Mouse (Mus musculus) cerebellum, adult 9-11 months (tissue): Measurements from ENCODE around the gene Nt5dc1.
"Not testable (repeated sequence)": the region's sequence is repeated elsewhere in the genome, so short reads cannot be mapped to it uniquely, and the experiment has no call there.

ENCODE experiments used
- DNase-seq: peaks from one replicate; pipeline ENCODE4 v3.0.0; 2022

The Nt5dc1 gene

DNA sequence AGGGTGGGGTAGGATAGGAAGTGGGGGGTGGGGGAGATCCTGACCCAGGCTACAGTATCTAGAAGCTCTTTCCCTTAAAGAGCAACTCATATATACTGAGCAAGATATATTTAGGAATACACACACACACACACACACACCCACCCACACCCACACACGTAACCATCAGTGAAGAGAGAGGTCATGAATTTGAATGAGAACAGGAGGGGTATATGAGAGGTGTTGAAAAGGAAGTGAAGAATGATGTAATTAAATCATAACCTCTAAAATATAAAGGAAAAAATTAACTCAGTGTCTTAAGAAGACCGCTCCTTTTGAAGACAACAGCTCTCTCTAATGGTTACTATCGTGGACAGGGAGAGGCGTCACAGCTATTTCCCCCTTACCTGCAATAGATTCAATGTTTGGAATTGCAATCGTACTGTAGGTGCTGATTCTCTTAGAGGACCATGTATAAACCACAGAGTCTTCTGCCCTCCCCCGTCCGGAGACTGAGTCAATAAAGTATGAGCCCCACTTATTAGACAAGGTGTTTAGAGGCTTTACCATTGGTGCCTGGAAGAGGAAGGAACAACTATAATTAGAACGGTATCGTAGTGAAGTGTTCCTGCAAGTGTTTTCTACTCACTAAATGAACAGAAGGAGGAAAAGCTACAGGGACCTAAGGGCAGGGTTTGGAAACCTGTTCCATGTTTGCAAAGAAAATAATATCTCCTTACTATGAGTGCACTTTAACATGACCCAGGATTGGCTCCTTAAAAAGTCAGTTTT lies 108.3 kb downstream of the Nt5dc1 start:
- DNase-seq, result no peak

DNA sequence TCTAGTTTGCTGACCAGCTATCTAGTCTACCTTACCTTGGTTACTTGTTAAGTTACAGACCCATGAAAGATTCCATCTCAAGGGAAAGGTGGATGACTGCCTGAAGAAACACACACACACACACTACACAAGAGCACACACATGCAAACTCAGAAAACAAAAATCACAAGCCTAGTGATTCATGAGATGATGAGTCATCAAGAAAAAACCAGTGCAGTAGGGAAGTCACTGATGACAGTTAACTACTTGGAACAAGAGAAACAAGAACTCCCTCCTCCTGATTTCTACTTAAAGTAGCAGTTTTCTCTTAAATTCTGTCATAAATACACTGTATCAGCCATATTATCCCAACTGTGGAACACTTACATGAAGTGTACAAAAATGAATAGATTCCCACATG lies 111.3 kb downstream of the Nt5dc1 start:
- DNase-seq, result no peak

DNA sequence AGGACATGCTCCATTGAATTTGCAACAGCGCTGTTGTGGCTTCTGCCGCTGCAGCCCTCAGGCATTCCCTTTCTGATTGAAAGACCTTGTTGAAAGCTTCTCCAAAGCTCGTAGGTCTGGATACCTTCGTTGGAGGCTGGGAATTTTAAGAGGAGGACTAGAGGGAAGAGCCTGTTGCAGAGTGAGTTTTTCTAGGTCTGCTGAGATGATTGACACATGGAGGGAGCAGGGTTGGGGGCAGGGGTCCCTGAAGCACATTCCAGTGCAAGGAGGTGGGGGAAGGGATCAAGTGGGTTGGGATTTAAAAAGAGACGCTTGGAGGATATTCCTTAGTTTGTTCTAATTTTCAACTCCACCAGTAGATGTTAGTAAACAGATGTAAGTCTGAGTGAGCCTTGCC lies 118.0 kb downstream of the Nt5dc1 start:
- DNase-seq, result no peak

DNA sequence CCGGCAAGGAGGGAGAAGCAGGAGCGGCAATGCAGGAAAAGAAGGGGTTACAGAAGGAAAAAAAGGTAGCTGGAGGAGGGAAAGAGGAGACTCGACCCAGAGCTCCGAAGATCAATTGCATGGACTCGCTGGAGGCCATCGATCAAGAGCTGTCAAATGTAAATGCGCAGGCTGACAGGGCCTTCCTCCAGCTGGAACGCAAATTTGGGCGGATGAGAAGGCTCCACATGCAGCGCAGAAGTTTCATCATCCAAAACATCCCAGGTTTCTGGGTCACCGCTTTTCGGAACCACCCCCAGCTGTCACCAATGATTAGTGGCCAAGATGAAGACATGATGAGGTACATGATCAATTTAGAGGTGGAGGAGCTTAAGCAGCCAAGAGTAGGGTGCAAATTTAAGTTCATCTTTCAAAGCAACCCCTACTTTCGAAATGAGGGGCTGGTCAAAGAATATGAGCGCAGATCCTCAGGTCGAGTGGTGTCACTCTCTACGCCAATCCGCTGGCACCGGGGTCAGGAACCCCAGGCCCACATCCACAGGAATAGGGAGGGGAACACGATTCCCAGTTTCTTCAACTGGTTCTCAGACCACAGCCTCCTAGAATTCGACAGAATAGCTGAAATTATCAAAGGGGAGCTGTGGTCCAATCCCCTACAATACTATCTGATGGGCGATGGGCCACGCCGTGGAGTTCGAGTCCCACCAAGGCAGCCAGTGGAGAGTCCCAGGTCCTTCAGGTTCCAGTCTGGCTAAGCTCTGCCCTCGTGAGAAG lies 120.2 kb downstream of the Nt5dc1 start:
- DNase-seq, result peak; percentile 70

DNA sequence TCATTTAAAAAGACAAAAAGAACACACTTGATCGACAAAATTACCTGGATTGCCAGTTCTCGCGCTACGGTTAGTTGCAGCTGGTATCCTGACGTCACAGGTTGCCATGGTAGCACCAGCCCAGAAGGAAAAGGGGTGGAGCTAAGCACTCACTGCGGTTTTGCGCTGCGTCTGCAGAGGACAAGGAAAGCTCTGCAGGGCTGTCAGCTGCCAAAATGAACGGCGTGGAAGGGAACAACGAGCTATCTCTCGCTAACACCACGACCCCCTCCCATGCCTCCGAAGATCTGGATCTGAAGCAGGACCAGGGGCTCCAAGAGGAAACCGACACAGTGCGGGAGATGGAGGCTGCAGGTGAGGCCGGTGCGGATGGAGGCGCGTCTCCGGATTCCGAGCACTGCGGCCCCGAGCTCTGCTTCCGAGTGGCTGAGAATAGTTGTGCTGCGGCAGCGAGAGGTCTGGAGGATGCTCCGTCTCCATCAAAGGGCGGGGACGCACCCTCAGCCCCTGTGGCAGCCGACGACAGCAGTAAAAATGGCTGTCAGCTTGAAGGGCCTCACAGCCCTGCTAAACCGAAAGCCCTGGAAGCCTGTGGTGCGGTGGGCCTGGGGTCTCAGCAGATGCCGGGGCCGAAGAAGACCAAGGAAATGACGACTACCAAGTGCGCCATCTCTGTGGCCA lies 120.9 kb downstream of the Nt5dc1 start, which contains the start of gene Tspyl4:
Gene Tspyl4 (plus strand): TSS at position 144 of the 681 bp plus-strand sequence.
- peak; percentile 95 for DNase-seq

DNA sequence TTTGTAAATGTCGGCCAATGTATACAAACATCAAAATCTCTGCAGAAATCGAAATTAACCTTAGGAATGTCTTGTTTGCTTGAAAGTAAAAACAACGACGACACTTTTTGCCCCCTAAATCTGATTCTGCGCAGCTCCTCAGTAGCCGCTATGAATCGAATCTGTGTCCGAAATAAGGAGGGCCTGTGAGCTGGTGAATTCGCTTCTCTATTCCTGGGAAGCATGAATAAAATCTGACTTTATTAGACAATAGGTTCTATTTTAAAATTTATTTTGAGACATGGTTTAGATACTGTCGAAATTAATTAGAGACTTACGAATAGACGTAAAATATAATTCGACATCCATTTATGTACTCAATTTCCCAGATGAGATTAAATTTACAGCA lies 121.4 kb downstream of the Nt5dc1 start:
- DNase-seq, result no peak

DNA sequence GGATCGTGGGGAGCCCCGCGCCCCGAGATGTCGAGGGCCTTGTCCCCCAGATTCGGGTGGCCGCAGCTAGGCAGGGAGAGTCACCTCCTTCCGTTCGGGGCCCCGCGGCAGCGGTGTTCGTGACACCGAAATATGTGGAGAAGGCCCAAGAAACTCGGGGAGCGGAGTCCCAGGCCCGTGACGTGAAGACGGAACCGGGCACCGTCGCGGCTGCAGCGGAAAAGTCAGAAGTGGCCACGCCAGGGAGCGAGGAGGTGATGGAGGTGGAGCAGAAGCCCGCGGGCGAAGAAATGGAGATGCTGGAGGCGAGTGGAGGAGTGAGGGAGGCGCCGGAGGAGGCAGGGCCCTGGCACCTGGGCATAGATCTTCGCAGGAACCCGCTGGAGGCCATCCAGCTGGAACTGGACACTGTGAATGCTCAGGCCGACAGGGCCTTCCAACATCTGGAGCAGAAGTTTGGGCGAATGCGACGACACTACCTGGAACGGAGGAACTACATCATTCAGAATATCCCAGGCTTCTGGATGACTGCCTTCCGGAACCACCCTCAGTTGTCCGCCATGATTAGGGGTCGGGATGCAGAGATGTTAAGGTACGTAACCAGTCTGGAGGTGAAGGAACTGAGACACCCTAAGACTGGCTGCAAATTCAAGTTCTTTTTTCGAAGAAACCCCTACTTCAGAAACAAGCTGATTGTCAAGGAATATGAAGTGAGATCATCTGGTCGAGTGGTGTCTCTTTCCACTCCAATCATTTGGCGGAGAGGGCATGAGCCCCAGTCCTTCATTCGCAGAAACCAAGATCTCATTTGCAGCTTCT lies 135.7 kb downstream of the Nt5dc1 start:
- DNase-seq, result peak; percentile 75

DNA sequence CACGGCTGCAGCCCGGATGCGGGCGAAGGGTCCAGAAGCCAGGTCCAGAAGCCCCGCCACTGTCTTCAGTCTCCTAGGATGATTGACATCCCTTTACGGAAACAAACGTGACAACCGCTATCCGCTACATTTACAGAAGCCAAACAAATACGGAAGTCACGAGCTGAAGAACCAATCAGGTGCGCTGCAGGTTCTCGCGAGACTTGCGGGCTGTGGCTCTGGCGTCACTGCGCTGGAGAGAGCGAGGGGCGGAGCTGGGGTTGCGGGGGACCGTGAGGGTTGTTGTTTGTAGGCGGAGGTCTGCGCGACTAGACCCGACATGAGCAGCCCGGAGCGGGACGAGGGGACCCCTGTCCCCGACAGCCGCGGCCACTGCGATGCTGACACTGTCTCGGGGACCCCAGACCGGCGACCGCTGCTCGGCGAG lies 136.4 kb downstream of the Nt5dc1 start, which contains the start of gene Tspyl1:
Gene Tspyl1 (plus strand): TSS at position 229 of the 427 bp plus-strand sequence.
- peak; percentile 97 for DNase-seq

DNA sequence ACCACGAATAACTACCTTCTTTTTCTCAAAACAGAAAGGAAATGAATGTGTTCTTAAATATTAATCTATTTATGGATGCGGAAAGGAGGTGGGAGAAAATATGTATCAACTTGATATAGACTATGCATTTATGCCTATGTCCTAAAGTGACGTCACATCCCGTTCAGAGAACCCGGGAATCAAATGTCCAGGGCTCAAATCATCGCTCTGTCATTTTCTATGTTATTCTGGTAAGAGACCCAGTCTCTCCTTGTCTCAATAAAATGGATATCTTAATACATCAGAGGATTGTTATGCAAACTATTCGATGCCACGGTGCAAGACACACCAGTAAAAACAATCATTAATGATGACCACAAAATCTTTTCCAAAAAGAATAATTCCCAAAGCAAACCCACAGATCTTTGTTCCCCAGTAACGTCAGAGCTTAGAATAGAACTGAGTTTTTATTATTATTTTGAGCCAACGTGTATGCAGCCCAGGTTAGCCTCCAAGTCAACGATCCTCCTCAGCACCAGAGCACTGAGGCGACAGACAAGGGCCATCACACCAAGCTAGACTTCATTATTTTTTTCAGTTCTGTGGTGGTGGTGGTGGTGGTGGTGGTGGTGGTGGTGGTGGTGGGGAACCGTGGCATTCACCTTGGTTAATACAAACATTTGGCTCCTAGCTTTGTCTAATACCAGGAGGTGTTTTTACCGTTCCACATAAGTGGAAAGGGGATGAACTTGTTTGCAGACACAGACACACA lies 137.0 kb downstream of the Nt5dc1 start:
- DNase-seq, result peak; percentile 38

DNA sequence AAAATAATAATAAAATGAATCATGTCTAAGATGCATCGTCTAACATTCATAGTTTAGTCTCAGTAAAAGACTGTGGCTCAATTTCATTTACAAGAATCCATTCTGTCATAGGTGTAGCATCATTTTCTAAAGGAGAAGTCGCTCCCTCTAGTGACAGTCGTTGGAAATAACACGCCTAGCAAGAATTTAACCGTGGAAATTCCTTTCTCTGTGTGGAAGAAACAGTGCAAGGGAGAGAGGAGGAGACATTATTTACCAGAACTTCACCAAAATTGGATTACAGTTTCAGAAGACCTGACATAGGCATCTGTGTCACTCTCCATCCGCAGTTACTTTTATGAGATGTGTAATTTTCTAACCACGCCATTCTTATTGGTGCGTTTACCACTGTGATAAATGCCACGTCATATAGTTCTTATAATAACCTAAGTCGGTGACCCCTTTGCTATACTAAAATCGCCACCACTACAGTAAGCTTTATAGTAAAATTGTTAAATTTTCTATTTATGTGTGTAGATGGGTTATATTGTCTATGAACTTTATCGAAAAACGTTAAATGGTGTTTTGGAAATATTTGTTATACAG lies 137.7 kb downstream of the Nt5dc1 start:
- DNase-seq, result peak; percentile 62

DNA sequence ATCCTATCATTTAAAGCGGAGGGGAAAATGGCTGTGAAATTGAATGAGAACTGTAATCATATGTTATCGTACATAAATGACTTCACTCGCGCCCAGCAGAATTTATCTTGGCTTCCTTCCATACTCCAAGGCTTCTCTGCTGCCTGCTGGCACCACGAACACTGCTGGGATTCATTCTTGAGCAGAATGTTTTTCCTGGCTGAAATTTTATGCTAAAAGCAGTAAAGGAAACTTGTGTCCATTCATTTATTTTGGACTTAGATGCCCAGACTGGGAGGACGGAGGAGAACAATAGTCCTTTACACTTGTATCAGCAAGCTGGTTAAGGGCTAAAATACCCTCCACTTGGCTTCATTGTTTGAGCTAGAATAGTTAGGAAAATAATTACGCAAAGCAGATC lies 146.7 kb downstream of the Nt5dc1 start:
- no peak for DNase-seq

DNA sequence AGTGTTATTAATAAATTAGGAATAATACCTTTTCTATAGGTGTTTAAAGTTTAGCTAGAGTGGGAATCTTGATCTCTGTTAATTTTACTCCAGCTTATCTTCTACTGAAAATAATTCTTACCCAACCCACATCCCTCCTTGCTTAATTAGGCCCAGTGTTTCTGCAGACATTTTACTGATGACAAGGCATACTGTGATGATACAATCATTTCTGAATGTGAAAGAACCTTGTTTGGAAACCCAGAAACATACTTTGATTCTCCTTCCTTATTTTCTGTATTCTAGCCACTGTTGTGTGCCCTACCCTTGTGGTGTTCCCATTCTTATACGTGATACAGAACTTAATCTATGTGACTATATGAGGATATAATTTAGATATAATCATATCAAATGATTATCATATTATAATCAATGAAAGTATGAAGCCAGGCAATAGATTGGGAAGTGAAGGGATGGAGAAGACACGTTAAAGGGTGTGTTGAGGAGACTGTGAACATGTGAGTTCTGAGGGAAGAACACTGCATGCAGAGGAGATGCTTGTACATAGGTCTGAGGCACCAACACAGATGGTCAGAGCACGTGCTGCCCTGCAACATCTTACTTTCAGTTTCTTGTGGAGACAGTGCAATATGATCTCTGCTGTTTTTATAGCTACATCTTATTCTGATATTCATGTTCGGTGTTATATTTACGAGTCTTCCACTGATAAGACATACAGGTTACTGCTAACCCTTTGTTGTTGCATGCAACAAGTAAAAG lies 150.9 kb downstream of the Nt5dc1 start:
- DNase-seq, result no peak

DNA sequence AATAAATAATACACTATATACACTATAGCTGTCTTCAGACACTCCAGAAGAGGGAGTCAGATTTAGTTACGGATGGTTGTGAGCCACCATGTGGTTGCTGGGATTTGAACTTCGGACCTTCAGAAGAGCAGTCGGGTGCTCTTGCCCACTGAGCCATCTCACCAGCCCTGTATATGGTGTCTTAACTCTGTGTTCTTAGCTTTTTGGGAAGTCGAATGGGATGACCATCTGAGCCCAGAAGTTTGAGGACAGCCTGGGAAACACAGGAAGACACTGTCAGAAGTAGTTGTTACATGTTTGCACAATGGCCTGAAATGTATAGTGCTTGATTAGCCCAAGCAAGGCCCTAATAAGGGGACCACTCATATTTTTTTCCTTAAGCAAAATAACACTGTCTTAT lies 153.2 kb downstream of the Nt5dc1 start:
- DNase-seq, result no peak

DNA sequence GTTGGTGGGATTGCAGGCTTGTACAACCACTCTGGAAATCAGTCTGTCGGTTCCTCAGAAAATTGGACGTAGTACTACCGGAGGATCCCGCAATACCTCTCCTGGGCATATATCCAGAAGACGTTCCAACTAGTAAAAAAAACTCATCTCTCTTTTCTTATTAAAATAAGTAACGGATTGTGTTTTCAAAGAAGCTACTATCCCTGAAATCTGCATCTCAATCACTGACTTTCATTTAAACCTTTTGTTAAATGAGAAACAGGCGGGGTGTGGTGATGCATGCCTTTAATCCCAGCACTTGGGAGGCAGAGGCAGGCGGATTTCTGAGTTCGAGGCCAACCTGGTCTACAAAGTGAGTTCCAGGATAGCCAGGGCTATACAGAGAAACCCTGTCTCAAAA lies 165.5 kb downstream of the Nt5dc1 start:
- DNase-seq, result not testable (repeated sequence)

DNA sequence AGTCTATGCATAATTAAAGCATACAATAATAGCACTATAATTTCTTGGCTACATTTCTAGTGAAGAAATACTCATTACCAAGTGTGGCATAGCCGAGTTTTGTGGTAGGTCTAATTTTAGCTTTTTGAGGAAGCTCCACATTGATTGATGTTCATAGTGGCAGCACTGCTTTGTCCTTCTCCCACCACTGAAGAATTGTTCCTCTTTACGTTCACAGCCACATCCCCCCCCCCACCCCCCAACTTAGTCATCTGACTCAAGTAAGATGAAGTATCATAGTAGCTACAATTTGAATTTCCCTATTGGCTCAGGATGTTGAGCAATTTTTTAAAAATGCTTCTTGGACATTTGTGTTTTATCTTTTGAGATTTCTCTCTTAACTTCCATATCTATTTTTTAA lies 168.8 kb downstream of the Nt5dc1 start:
- no peak for DNase-seq

DNA sequence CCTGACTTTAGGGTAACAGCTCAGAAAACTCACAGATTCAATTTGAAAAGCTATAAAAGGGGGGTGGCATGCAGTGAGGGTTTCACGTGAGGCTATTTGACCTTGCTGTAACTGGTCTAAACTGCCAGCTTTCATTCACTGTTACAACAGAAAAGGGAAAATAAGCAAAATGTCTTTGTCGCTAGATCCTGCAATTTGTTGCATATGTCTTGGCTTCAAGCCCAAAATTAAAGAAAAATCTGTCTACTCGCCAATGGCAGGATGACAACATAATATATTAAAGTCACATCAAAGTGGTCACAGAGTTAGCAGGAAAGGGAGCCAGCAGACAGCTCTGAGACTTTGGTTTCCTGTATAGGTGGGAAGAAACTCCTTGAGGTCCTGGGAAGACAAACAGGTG lies 170.6 kb downstream of the Nt5dc1 start:
- no peak for DNase-seq

DNA sequence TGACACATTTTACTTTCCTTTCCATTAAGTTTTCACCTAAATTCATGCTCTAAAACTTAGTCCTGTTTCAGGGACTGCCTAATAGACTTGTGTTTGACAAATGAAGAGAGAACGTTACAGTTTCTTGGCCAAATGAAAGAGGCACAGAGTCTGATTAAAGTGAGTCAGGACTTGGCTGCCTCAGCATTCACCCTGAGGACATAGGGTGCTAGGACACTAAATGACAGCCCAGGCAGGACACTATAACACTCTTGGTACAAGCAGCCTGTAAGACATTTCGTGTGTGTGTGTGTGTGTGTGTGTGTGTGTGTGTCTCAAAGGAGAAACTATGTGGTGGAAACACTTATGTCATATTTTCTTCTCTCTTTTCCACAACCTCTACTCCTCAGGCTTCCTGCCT lies 172.2 kb downstream of the Nt5dc1 start:
- no peak for DNase-seq

DNA sequence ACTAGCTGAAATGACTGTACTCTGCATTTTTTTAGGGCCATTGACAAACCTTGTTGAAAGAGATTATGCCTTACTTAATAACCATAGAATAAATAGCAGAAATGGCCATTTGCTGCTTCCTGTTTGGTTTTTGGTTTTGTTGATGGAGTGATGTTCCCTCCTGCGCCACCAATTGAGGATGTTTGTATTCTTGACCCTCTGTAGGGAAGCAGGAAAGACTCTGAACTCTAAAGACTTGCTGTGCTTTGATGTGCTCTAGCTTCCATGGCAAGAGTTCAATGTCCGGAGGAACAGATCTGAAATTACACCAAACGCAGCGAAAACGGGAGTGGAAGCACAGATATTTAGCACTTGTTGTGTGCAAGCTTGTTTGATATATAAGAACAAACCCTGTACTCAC lies 173.6 kb downstream of the Nt5dc1 start:
- no peak for DNase-seq

DNA sequence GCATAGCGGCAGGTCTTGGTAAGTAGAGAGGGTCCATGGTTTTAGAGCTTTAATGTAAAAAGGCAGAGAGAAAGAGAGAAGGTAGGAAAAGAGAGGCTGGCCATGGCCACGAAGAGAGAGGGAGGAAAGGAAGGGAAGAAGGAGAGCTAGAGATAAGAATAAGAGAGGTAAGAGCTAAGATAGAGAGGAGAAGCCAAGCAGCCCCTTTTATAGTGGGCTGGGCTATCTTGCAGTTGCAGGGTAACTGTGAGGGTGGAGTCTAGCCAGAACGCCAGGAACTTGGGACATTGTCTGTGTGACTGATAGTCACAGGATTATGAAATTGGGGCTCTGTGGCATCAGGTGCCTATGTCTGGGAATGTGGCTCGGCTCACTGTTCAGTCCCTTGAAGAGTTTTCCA lies 179.8 kb downstream of the Nt5dc1 start:
- DNase-seq, result no peak
